Mouse (Mus musculus) testis, adult 2 months (tissue): Measurements from ENCODE around the gene Tmem156.

Experiments used
- CTCF ChIP-seq: fragments of 200-500 bp; IDR thresholded peaks from 2 replicates; pipeline ENCODE4 v1.5.1; 2012; ENCODE audit warnings: low read depth, mild to moderate bottlenecking, inconsistent platforms, low read length, moderate library complexity; ENCODE audit not compliant: control insufficient read depth, insufficient read depth, insufficient replicate concordance
- POLR2A ChIP-seq: fragments of 200-500 bp; IDR thresholded peaks from 2 replicates; pipeline ENCODE4 v1.6.1; 2012; ENCODE audit warnings: low read depth, mild to moderate bottlenecking, inconsistent platforms, low read length, moderate library complexity; ENCODE audit not compliant: control insufficient read depth

DNA sequence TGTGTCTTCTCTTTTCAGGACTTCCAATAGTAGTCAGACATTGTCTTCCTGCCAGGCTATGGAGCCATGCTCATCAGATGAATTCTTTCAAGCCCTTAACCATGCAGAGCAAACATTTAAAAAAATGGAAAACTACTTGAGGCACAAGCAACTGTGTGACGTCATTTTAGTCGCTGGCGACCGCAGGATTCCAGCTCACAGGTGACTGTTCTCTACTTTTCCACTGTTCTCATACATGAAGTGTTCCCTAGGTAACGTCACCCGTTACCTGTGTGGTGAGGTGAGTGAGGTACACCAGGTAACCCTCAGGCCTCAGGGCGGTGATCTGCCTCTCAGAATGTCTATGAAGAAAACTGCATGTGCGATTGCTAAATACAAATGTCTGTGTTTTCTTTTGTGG, 49.3 kb upstream of the Tmem156 start:
- TF ChIP-seq POLR2A: no peak
- no peak for TF ChIP-seq CTCF
